Mouse (Mus musculus) adrenal gland, adult 2 months (tissue): Measurements from ENCODE around the gene Gm21936. TPM values are rescaled to one million over a fixed set of nuclear protein-coding genes. Genes with fewer than 3 reads are reported as not detected.
"Not testable (repeated sequence)": the region's sequence is repeated elsewhere in the genome, so short reads cannot be mapped to it uniquely, and the experiment has no call there.

Experiments
- DNase-seq: peaks from one replicate; pipeline ENCODE4 v3.0.0; 2021
- long read RNA-seq: library from polyadenylated mRNA; stranded (forward); transcript quantifications from one replicate; pipeline ENCODE4 v2.0.0, GENCODE M21; 2021
- polyA plus RNA-seq: library from polyadenylated mRNA; depleted of rRNA; stranded (reverse); fragments of >200 nt; gene quantifications from 2 replicates; pipeline ENCODE4 v1.2.3, GENCODE M21; 2012; rRNA removed
- total RNA-seq, 2 experiments: library from RNA; stranded (reverse); gene quantifications; 2 replicates each; pipeline ENCODE4 v1.2.3; 2021

The Gm21936 gene
- not detected for total RNA-seq
- polyA plus RNA-seq: not detected in 2 replicates
- long read RNA-seq: 0 reads

DNA sequence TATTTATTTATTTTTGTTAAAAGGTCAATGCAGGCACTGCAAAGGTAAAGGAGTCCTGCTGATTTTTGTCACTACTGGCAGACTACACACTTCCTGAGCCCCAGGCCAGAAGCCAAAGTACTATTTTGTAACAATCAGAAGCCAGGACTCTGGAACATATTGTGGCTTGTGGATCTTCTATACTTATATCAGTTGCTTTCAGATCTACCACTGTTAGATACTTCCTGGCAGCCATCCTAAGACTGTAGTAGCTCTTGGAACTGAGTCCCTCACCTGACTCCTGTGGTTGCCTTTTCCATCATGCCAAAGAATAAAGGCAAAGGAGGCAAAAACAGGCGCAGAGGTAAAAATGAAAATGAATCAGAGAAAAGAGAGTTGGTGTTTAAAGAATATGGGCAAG lies at the start of gene Gm21936:
Gene Gm21936 (plus strand): TSS at position 301 of the 400 bp plus-strand sequence.
- not testable (repeated sequence) for DNase-seq

DNA sequence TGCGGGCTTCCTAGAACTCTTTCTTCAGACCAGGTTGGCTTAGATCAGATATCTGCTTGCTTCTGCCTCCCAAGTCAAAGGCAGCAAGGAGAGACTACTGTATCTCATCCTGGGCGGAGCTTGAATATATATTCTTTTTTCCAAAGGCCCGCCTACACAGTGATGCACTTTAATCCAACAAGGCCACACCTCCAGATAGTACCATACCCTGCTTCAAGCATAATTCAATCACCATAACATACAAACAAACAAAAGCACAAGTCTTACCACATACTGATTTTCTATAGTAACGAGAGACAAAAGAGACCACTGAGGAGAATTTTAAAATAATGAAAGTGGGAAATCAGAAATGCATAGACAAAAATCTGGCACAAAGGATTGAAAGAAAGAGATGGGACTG lies 19.7 kb upstream of the Gm21936 start, which contains the start of gene Gm21319:
Gene Gm21319 (minus strand): TSS at position 101 of the 400 bp plus-strand sequence.
- not testable (repeated sequence) for DNase-seq

DNA sequence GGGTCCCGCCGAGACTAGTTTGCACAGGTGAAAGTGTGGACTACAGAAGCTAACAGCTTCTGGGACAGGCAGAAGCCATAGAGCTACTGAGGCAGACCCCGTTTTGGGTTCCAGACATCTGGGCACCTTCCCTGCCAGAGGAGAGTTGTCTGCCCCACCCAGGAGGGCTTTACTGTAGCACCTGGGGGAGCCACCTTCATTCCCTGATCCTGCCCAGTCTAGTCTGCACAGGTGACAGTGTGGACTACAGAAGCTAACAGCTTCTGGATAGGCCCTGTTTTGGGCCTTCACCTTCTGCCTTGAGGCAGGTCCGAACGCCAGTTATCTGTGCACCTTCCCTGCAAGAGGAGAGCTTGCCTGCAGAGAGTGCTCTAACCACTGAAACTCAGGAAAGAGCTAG lies 2.7 kb downstream of the Gm21936 start:
- DNase-seq: not testable (repeated sequence)

DNA sequence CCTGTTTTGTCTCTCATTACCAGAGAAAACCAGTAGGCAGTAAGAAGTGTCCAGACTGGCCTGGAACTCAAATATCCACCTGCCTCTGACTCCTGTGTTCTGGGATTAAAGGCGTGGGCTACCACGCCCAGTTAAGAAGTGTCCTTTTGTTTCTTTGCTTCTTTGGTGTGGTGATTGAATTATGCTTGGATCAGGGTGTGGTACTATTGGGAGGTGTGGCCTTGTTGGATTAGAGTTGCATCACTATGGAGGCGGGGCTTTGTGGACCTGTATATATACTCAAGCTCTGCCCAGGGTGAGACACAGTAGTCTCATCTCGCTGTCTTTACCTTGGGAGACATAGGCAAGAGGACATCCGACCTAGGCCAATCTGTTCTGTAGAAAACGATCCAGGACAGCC lies 21.0 kb downstream of the Gm21936 start, which contains the start of gene BB287469:
Gene BB287469 (plus strand): TSS at position 301 of the 400 bp plus-strand sequence.
- not testable (repeated sequence) for DNase-seq

DNA sequence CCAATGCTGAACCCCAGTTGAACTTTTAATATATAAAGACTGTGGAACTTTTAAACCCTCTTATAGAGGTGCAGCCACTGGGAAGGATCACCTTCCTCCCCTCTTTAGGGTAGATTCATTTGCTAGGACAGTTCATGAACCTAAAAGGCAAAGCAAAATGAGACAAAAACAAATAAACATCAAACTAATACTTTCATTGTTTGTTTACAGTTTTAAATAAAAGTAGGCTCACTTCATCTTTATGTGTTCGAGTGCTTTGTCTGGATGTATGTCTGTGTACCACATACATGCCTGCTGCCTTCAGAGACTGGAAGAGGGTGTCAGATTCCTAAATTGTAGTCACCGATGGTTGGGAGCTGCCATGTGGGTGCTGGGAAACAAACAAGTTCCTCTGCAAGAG lies 46.9 kb downstream of the Gm21936 start, which contains the start of gene Gm2001:
Gene Gm2001 (minus strand): TSS at position 101 of the 400 bp plus-strand sequence.
- DNase-seq: not testable (repeated sequence)

Other genes with a start within 250 kb of the Gm21936 start
- gene Oog1, start 192.8 kb upstream of the Gm21936 start, total RNA-seq: not detected
- gene Oog1, start 192.8 kb upstream of the Gm21936 start, polyA plus RNA-seq: not detected in 2 replicates
- not detected for gene Gm4027, start 176.6 kb upstream of the Gm21936 start, total RNA-seq
- gene Gm4027, start 176.6 kb upstream of the Gm21936 start, polyA plus RNA-seq: not detected in 2 replicates
- not detected for gene Gm16381, start 150.9 kb upstream of the Gm21936 start, total RNA-seq
- not detected in 2 replicates for gene Gm16381, start 150.9 kb upstream of the Gm21936 start, polyA plus RNA-seq
- not detected for gene Gm21319, start 19.8 kb upstream of the Gm21936 start, total RNA-seq
- gene Gm21319, start 19.8 kb upstream of the Gm21936 start, polyA plus RNA-seq: not detected in 2 replicates
- not detected for gene BB287469, start 21.1 kb downstream of the Gm21936 start, total RNA-seq
- not detected in 2 replicates for gene BB287469, start 21.1 kb downstream of the Gm21936 start, polyA plus RNA-seq
- gene Gm2001, start 46.8 kb downstream of the Gm21936 start, total RNA-seq: not detected
- not detected in 2 replicates for gene Gm2001, start 46.8 kb downstream of the Gm21936 start, polyA plus RNA-seq
- not detected for gene Gm2016, start 78.6 kb downstream of the Gm21936 start, total RNA-seq
- not detected in 2 replicates for gene Gm2016, start 78.6 kb downstream of the Gm21936 start, polyA plus RNA-seq
- not detected for gene Gm2022, start 99.9 kb downstream of the Gm21936 start, total RNA-seq
- not detected in 2 replicates for gene Gm2022, start 99.9 kb downstream of the Gm21936 start, polyA plus RNA-seq
- not detected for gene Gm2035, start 124.3 kb downstream of the Gm21936 start, total RNA-seq
- gene Gm2035, start 124.3 kb downstream of the Gm21936 start, polyA plus RNA-seq: not detected in 2 replicates
- gene Gm2042, start 158.6 kb downstream of the Gm21936 start, total RNA-seq: not detected
- gene Gm2042, start 158.6 kb downstream of the Gm21936 start, polyA plus RNA-seq: not detected in 2 replicates
- gene Gm2075, start 216.3 kb downstream of the Gm21936 start, total RNA-seq: not detected
- not detected in 2 replicates for gene Gm2075, start 216.3 kb downstream of the Gm21936 start, polyA plus RNA-seq
- gene Gm6803, start 223.3 kb downstream of the Gm21936 start, total RNA-seq: not detected
- gene Gm6803, start 223.3 kb downstream of the Gm21936 start, polyA plus RNA-seq: not detected in 2 replicates
- not detected for gene Gm2056, start 231.5 kb downstream of the Gm21936 start, total RNA-seq
- gene Gm2056, start 231.5 kb downstream of the Gm21936 start, polyA plus RNA-seq: not detected in 2 replicates